Mouse (Mus musculus): ENCODE results near the gene Gm3095.
"Not testable (repeated sequence)": the region's sequence is repeated elsewhere in the genome, so short reads cannot be mapped to it uniquely, and the experiment has no call there.

Gm3095 gene

DNA sequence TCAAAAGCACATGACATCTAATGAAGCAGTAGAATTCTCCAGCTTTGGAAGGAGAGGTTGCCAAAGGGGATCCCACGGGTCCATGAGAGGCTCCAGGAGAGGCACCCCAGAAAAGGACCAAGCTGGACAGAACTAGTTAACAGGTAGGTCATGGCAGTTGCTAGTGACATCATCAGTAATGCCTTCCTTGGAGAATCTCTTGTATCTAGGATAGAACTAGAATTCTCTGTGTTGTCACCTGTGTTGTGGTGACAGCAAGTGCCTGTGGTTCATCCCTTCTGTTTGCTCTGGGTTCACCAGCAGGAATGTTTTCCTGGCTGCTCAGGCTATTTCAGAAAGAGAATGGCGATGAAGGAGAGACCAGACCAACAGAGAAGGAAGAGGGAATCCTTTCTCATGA is at the start of gene Gm3095:
Gm3095 (plus strand) TSS at position 301 of the 400 bp plus-strand sequence.
- not testable (repeated sequence) for DNase-seq (ENCODE audit: low spot score)

DNA sequence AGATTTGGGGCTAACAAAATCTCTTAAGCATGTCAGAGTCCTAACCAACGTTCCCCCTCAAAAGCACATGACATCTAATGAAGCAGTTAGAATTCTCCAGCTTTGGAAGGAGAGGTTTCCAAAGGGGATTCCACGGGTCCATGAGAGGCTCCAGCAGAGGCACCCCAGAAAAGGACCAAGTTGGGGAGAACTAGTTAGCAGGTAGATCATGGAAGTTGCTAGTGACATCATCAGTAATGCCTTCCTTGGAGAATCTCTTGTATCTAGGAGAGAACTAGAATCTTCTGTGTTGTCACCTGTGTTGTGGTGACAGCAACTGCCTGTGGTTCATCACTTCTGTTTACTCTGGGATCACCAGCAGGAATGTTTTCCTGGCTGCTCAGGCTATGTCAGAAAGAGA is 31.9 kb upstream of the Gm3095 start, which contains the start of gene Gm3029:
Gm3029 (plus strand) TSS at position 301 of the 400 bp plus-strand sequence.
- not testable (repeated sequence) for DNase-seq (ENCODE audit: low spot score)

DNA sequence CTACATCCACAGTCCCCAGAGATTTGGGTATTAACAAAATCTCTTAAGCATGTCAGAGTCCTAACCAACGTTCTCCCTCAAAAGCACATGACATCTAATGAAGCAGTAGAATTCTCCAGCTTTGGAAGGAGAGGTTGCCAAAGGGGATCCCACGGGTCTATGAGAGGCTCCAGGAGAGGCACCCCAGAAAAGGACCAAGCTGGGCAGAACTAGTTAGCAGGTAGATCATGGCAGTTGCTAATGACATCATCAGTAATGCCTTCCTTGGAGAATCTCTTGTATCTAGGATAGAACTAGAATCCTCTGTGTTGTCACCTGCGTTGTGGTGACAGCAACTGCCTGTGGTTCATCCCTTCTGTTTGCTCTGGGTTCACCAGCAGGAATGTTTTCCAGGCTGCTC is 34.7 kb downstream of the Gm3095 start, which contains the start of gene Gm3099:
Gm3099 (plus strand) TSS at position 301 of the 400 bp plus-strand sequence.
- not testable (repeated sequence) for DNase-seq (ENCODE audit: low spot score)
